Mouse (Mus musculus) midbrain, postnatal 0 days (tissue): ENCODE measurements at regions not wholly inside any gene's neighbourhood (a gene's known extent, or its start where the extent isn't known, plus 50 kb on each side); places are given as distances from the start of the nearest gene placed in this dataset.

Experiments used
- ATAC-seq: fragments of 200-750 bp; cut with Nextera tagmentation; 2 replicates; pipeline ENCODE4 v1.8.0; 2017; ENCODE audit warnings: moderate number of reproducible peaks, mild to moderate bottlenecking, moderate TSS enrichment, moderate library complexity; ENCODE audit not compliant: low FRiP score
- DNase-seq: peaks from one replicate; pipeline ENCODE4 v3.0.0-alpha.2; 2015; ENCODE audit warnings: low spot score
- H3K27ac ChIP-seq: fragments of 300-500 bp; sonication (generic); 2 replicates; pipeline ENCODE4 v1.5.1; 2014; ENCODE audit warnings: low read depth, mild to moderate bottlenecking, low read length, mixed read lengths
- H3K27me3 ChIP-seq: fragments of 300-500 bp; sonication (generic); 2 replicates; pipeline ENCODE4 v1.6.1; 2014; ENCODE audit warnings: low read length, control low read depth, mixed read lengths; ENCODE audit not compliant: insufficient read depth
- H3K36me3 ChIP-seq: fragments of 300-500 bp; sonication (generic); 2 replicates; pipeline ENCODE4 v1.6.1; 2014; ENCODE audit warnings: low read length, control low read depth, mixed read lengths; ENCODE audit not compliant: insufficient read depth
- H3K4me1 ChIP-seq: fragments of 300-500 bp; sonication (generic); 2 replicates; pipeline ENCODE4 v1.6.1; 2014; ENCODE audit warnings: mild to moderate bottlenecking, control low read depth, antibody characterized with exemption, low read length, mixed read lengths; ENCODE audit not compliant: insufficient read depth
- H3K4me2 ChIP-seq: fragments of 300-500 bp; sonication (generic); 2 replicates; pipeline ENCODE4 v1.6.1; 2014; ENCODE audit warnings: low read depth, mild to moderate bottlenecking, low read length, mixed read lengths; ENCODE audit not compliant: poor library complexity, severe bottlenecking
- H3K4me3 ChIP-seq: fragments of 300-500 bp; sonication (generic); 2 replicates; pipeline ENCODE4 v1.5.1; 2014; ENCODE audit warnings: low read depth, mild to moderate bottlenecking, low read length, moderate library complexity
- H3K9ac ChIP-seq: fragments of 300-500 bp; sonication (generic); replicated peaks from 2 replicates; pipeline ENCODE4 v1.6.1; 2014; ENCODE audit warnings: mild to moderate bottlenecking, low read length, moderate library complexity, mixed read lengths; ENCODE audit not compliant: poor library complexity, severe bottlenecking
- H3K9me3 ChIP-seq: fragments of 300-500 bp; sonication (generic); 2 replicates; pipeline ENCODE4 v1.6.1; 2016; ENCODE audit warnings: low read length, control low read depth
- CTCF ChIP-seq: IDR thresholded peaks from 2 replicates; pipeline ENCODE4 v1.5.1; 2016; ENCODE audit warnings: antibody characterized with exemption, mild to moderate bottlenecking
- WGBS: fragments of 180-500 bp; shearing (Covaris S2); extraction: QIAGEN DNeasy Blood & Tissue Kit; methylation state at CpG from one replicate; pipeline ENCODE4 v1.1.7; 2014; 5-methylcytosine and 5-hydroxymethylcytosine counted together

DNA sequence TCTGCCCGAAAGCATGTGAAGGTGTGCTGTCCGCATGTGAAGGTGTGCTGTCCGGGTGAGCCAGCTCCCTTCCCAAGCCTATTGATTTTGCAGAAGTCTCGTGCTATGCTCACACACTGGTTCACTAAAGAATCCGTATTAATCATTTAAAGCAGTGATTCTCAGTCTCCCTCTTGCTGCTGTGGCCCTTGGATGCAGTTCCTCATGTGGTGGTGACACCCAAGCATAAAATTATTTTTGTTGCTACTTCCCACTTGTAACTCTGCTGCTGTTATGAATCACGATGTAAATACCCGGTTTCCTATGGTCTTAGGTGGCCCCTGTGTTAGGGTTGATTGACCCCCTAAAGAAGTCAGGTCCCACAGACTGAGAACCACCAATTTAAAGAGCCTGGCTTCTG lies 55.7 kb upstream of the Emb start:
- Histone ChIP-seq H3K4me3 (no peak overlapping the region), H3K36me3 (no peaks in the 10 kb centered on the region), H3K9ac (no peak overlapping the region), H3K27me3 (no peaks in the 10 kb centered on the region), H3K4me2 (no peak overlapping the region), H3K4me1 (no peaks in the 10 kb centered on the region), H3K9me3 (no peaks in the 10 kb centered on the region), H3K27ac (no peak overlapping the region)
- ATAC-seq (no peak), DNase-seq (no peak)
- WGBS, result 92% methylated on average over 7 of the region's 7 CpGs
- no peak for TF ChIP-seq CTCF

DNA sequence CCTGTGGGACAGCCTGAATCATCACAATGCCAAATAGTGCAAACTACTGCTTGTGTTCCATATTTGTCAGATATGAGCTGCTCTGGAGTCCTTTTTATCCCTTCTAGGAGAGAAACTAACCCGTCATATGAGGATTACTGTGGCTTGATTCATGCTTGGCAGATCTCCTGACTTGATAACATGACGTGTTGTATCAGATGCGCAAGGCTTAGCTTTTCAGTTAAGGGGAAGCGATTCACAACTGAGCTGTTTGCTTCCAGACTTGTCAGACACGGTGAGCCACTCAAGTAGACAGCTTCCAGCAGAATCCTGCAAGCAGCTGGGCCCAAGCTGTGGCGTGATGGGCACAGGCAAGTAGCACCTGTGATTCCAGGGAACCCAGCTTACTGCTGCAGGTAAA lies 64.5 kb upstream of the Emb start:
- Histone ChIP-seq H3K36me3 (no peaks in the 10 kb centered on the region), H3K9ac (no peak overlapping the region), H3K9me3 (no peaks in the 10 kb centered on the region), H3K4me1 (no peaks in the 10 kb centered on the region), H3K4me3 (no peak overlapping the region), H3K4me2 (no peak overlapping the region), H3K27ac (no peak overlapping the region), H3K27me3 (no peaks in the 10 kb centered on the region)
- DNase-seq (peak; percentile 49), ATAC-seq (no peak)
- TF ChIP-seq CTCF, result no peak
- WGBS, result 48% methylated on average over 6 of the region's 6 CpGs

DNA sequence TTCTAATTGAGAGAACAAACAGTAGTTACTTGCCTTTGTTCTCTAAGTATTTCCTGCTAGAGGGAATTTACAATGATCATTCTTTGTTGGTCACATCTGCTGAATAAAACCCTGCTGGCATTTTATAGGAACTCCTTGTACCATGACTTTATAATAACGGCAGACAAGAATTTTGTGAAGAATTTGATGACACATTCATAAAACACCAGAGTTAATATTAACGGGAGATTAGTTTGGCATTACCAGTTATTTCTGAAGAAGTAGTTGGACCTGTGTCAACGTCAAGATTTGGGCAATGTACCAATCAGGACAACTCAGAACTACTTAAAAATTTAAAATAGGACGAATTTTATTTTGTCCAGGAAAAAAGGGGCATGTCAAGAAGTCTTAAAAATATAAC lies 65.1 kb upstream of the Emb start:
- no peak overlapping the region for H3K9ac ChIP-seq
- no peak overlapping the region for H3K4me2 ChIP-seq
- H3K27me3 ChIP-seq, result no peaks in the 10 kb centered on the region
- WGBS, result 71% methylated on average over 4 of the region's 4 CpGs
- H3K9me3 ChIP-seq, result no peaks in the 10 kb centered on the region
- ATAC-seq (no peak), DNase-seq (no peak)
- no peak for TF ChIP-seq CTCF
- H3K4me3 ChIP-seq, result no peak overlapping the region
- no peaks in the 10 kb centered on the region for H3K4me1 ChIP-seq
- no peaks in the 10 kb centered on the region for H3K36me3 ChIP-seq
- no peak overlapping the region for H3K27ac ChIP-seq

DNA sequence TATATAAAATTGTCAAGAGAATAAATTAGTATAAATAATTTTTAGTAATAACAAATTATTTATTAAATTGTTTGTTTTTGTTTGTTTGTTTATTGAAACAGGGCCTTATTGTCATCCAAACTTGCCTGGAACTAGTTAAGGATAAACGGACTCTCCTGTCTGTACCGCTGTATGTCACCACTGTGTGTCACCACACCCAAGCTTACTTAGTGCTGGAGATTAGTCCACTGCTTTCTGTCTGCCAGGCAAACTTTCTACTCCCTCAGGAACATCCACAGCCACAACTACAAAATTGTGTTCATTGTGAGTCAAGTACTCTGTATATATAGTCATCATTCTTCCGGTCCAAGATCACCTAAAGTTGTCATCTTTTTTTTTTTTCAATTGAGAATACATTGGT lies 74.0 kb upstream of the Emb start:
- Histone ChIP-seq H3K4me2 (no peak overlapping the region), H3K4me1 (no peaks in the 10 kb centered on the region), H3K9me3 (no peaks in the 10 kb centered on the region), H3K9ac (no peak overlapping the region), H3K36me3 (no peaks in the 10 kb centered on the region), H3K27ac (no peak overlapping the region), H3K4me3 (no peak overlapping the region), H3K27me3 (no peaks in the 10 kb centered on the region)
- no peak for ATAC-seq
- 94% methylated on average over 3 of the region's 3 CpGs for WGBS
- TF ChIP-seq CTCF, result peak; percentile 43
- DNase-seq, result no peak

DNA sequence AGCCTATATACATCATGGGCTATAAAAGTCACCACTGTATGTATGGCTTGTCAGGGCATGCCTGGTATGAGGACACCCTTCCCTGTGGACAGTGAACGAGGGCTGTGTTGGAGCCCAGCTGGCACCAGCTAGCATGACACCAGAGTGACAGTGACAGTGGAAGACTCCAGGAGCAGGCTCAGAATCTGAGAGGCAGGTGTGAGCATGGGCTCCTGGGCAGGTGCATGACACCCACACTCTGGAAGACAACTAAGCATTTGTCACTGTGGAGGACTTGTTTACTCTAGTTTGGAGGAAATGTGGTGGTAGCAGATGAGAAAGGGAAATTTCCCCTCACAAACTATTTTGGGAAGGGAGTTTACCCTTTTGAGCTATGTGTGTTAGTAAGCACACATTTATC lies 76.2 kb upstream of the Emb start:
- no peak overlapping the region for H3K27ac ChIP-seq
- no peak for TF ChIP-seq CTCF
- ATAC-seq (no peak), DNase-seq (no peak)
- WGBS, result 73% methylated on average over 1 of the region's 1 CpGs
- H3K4me3 ChIP-seq, result no peak overlapping the region
- no peaks in the 10 kb centered on the region for H3K36me3 ChIP-seq
- no peaks in the 10 kb centered on the region for H3K27me3 ChIP-seq
- no peaks in the 10 kb centered on the region for H3K4me1 ChIP-seq
- no peak overlapping the region for H3K9ac ChIP-seq
- H3K9me3 ChIP-seq, result no peaks in the 10 kb centered on the region
- H3K4me2 ChIP-seq, result no peak overlapping the region

DNA sequence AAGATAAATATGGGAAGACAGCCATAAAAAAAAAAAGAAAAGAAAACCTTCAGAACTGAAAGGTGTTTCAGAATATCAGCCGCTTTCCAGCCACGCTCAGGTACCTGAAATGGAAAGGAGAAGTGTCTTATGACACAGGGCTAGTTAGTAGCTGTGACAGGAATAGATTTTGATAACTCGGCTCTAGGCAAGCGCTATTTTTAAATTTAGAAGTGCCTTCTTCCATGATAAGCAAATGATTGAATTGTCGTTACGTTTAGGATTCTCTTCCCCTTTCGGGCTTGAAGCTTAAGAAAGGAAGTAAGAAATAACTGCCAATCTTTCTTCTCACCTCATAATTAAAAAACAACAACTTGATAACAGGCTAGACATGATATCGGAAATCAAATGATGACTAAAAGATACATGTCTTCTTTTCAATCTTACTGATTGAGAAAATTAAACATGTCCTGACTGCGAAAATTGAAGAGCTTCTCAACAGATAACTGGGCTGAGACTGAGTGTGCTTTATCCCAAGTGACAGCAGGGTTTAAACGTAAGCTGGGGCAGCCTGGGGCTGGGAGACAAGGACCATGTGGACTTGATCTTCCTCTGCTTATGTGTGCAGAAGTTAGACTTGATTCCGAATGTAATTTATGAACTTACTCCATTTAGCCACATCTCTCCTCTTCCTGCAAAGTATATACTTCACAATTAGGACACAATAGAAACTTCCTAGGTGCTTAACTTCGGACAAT lies 80.4 kb upstream of the Emb start:
- no peak for DNase-seq
- WGBS, result 79% methylated on average over 12 of the region's 12 CpGs
- no peak for ATAC-seq
- H3K36me3 ChIP-seq, result no peaks in the 10 kb centered on the region
- no peak overlapping the region for H3K4me2 ChIP-seq
- TF ChIP-seq CTCF, result no peak
- no peak overlapping the region for H3K4me3 ChIP-seq
- H3K9me3 ChIP-seq, result no peaks in the 10 kb centered on the region
- no peaks in the 10 kb centered on the region for H3K4me1 ChIP-seq
- no peaks in the 10 kb centered on the region for H3K27me3 ChIP-seq
- no peak overlapping the region for H3K9ac ChIP-seq
- no peak overlapping the region for H3K27ac ChIP-seq
